Mouse (Mus musculus): ENCODE data around the gene Esp31. TPM values are rescaled to one million over a fixed set of nuclear protein-coding genes. Genes with fewer than 3 reads are reported as not detected.

The Esp31 gene
- not detected for polyA plus RNA-seq (2017; shearing (Covaris generic))

GRCm38 (mm10) chr17:38639147-38639546 lies at the start of gene Esp31:
TSS of gene Esp31 (plus strand) at chr17:38639447.
- no peak for ATAC-seq

Other genes starting within 250 kb of the Esp31 start
- gene Esp36, start 219.3 kb upstream of the Esp31 start, polyA plus RNA-seq (2017; shearing (Covaris generic)): not detected
- not detected for gene Esp34, start 85.3 kb upstream of the Esp31 start, polyA plus RNA-seq (2017; shearing (Covaris generic))